Mouse (Mus musculus) lung, adult 2 months (tissue): ENCODE results near the gene Olfr1358. TPM values are rescaled to one million over a fixed set of nuclear protein-coding genes. Genes with fewer than 3 reads are reported as not detected.
A peak's percentile ranks its signal among the peaks of the same experiment; 100 is the strongest.
"Not testable (repeated sequence)": the region's sequence is repeated elsewhere in the genome, so short reads cannot be mapped to it uniquely, and the experiment has no call there.

Source experiments
- DNase-seq: peaks from one replicate; pipeline ENCODE4 v3.0.0; 2022
- H3K4me1 ChIP-seq: fragments of 200-500 bp; 2 replicates; pipeline ENCODE4 v1.6.1; 2011; ENCODE audit warnings: low read length; ENCODE audit not compliant: control insufficient read depth, insufficient read depth
- H3K4me3 ChIP-seq: fragments of 200-500 bp; replicated peaks from 2 replicates; pipeline ENCODE3; 2011; ENCODE audit warnings: low read depth, mild to moderate bottlenecking, control low read depth, low read length; ENCODE audit errors: extremely low read depth
- CTCF ChIP-seq: fragments of 200-500 bp; IDR thresholded peaks from 2 replicates; pipeline ENCODE4 v1.5.1; 2011; ENCODE audit warnings: mild to moderate bottlenecking, low read length, control low read depth; ENCODE audit not compliant: insufficient read depth
- POLR2A ChIP-seq: fragments of 200-500 bp; IDR thresholded peaks from 2 replicates; pipeline ENCODE4 v1.6.1; 2011; ENCODE audit warnings: low read depth, mild to moderate bottlenecking, control low read depth, low read length, borderline replicate concordance; ENCODE audit errors: extremely low read depth
- WGBS: fragments of 180-500 bp; shearing (Covaris S2); methylation state at CpG from one replicate; pipeline ENCODE4 v1.1.7; 2018; 5-methylcytosine and 5-hydroxymethylcytosine counted together
- polyA plus RNA-seq: library from polyadenylated mRNA; depleted of rRNA; stranded (reverse); fragments of >200 nt; gene quantifications from 2 replicates; pipeline ENCODE4 v1.2.3, GENCODE M21; 2012

Olfr1358 gene
- polyA plus RNA-seq, 1 experiment: not detected

DNA sequence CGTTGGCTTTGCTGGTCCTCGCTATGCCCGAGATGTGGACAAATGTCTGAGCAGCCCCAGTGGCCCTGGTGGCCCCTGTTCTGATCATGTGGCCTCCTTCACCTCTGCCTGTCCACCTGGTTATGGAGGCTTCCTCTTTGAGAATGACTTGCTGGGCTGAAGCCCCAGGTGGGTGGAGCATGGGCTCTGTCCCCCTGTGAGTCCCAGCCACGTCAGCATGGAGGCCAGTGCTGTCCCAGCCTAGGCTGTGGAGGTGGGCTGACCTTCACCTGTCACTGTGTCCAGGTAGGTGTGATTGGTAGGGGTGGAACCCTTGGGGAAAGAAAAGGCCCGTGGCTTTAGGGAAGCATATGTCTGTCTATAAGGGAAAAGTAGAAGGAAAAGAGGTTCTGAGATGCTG is 30.4 kb upstream of the Olfr1358 start:
- no peak overlapping the region for H3K4me3 ChIP-seq
- TF ChIP-seq CTCF (no peak), POLR2A (no peak)
- no peaks in the 10 kb centered on the region for H3K4me1 ChIP-seq
- no peak for DNase-seq
- WGBS: 61% methylated on average over 5 of the region's 5 CpGs

DNA sequence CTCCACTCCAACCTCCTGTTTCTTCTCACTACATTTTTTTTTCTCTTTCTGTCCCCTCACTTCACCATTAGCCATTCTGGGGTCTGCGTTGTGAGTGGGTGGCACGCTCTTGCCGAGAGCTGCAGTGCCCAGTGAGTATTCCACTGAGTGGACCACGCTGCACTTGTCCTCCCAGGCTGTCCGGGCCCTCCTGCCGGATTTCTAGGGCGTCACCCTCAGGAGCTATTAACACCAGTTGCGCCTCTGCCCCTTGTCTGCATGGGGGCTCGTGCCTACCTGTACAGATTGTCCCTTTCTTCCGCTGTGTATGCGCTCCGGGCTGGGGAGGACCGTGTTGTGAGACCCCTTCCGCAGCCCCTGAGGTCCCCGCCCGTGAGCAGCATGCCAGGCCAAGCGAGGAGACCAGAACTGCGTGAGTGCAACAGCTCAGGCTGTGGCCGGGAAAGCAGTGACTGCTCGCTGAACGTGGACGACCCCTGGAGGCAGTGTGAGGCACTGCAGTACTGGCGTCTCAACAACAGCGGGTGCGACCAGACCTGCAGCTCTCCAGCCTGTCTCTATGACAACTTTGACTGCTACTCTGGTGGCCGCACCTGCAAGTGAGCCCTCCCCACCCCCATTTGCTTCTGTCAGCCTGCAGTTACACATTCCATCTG is 29.7 kb upstream of the Olfr1358 start:
- TF ChIP-seq CTCF (peak; percentile 93), POLR2A (no peak)
- 16% methylated on average over 26 of the region's 26 CpGs for WGBS
- H3K4me3 ChIP-seq: peak overlapping the region; percentile 42

DNA sequence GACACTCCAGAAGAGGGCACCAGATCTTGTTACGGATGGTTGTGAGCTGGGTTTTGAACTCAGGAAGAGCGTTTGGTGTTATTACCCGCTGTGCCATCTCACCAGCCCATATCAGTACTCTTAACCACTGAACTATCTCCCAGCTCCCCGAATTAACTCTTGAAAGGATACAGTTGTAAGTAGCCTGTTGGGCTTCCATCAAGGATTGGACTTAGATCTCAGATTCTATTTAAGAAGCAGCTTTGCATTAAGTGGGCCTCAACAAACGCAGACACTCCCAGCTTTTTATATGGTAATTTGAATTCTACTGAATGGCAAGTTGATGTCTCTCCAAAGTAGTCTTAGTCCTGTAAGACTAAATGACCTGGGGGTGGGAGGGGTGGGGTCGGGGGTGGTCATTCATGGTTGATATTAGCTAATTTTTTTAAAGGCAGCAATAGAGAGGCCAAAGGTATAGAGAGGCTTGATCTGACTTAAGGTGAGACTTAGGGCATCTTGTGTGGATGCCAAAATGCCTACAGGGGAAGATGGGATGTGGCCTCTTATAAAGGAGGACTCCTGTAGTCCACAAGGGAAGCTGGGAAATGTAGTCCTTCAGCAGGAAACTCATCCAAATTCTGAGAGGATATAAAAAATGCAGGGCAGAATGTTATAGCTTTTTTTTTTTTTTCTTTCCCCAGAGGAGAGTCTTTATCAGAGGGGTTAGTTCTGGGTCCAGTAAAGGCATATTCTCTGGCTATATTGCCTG is 14.1 kb upstream of the Olfr1358 start:
- no peaks in the 10 kb centered on the region for H3K4me1 ChIP-seq
- no peak for DNase-seq
- TF ChIP-seq POLR2A (no peak), CTCF (no peak)
- H3K4me3 ChIP-seq: no peak overlapping the region
- whole genome bisulfite sequencing: 76% methylated on average over 6 of the region's 6 CpGs

More for the DNA sequence above, 29.7 kb upstream of the Olfr1358 start:
- no peaks in the 10 kb centered on the region for H3K4me1 ChIP-seq
- DNase-seq: peak; percentile 80

DNA sequence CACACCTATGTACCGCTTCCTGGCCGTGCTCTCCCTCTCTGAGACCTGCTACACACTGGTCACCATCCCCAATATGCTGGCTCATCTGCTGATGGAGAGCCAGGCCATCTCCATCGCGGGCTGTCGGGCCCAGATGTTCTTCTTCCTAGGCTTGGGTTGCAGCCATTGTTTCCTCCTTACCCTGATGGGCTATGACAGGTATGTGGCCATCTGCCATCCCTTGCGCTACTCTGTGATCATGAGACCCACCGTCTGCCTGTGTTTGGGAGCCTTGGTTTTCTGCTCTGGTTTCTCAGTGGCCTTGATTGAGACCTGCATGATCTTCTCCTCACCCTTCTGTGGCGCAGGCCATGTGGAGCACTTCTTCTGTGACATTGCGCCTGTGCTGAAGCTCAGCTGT is 2.6 kb downstream of the Olfr1358 start:
- Histone ChIP-seq H3K4me1 (no peaks in the 10 kb centered on the region), H3K4me3 (no peak overlapping the region)
- no peak for TF ChIP-seq POLR2A
- no peak for TF ChIP-seq CTCF
- WGBS: 76% methylated on average over 9 of the region's 9 CpGs
- no peak for DNase-seq

DNA sequence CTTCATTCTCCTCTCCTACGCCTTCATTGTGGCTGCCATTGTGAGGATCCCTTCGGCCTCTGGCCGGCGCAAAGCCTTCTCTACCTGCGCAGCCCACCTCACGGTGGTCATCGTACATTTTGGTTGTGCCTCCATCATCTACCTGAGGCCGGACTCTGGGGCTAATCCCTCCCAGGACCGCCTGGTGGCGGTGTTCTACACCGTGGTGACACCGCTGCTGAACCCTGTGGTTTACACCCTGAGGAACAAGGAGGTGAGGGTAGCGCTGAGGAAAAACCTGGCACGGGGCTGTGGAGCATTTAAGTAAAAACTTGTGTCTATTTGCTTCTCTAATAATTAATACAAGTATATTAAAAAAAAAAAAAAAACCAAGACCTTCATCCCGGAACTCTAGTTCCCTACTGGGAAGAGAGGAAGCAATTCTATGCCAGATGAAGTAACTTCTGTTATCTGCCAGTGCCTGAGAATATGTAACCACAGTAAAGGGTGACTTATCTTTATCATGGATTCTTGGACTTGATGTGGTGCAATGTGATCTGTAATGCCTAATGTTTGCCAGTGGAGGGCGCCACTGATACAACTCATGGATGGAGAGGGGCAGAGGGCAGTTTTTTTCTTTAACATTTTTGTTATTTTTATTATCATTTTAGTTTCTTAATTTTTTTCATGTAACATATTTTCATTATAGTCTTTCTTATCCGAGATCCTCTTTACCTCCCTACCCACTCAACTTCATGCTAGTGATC is 3.2 kb downstream of the Olfr1358 start:
- DNase-seq: no peak
- H3K4me1 ChIP-seq: no peaks in the 10 kb centered on the region
- 52% methylated on average over 17 of the region's 17 CpGs for WGBS
- no peak overlapping the region for H3K4me3 ChIP-seq
- TF ChIP-seq POLR2A: no peak
- peak; percentile 26; the same call in 1 of the 2 replicates for TF ChIP-seq CTCF

DNA sequence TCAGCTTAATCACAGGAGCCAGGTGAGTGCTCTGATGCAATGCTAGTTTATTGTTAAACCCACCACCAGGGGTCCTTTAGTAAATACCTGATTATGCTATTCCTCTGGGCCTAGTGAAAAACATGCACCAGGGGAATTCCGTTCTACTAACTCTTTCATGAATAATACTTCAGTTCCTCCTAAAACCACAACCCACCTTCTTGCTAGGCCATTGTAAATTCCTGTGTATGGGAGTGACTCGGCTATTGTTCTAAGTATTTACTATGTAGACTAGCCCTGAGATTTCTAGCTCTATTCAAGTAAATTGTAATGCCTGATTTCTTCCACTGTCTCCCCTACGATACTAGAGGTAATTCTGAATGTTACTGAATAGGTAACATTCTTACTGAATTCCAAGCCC is 7.8 kb downstream of the Olfr1358 start:
- H3K4me3 ChIP-seq, DNase-seq, H3K4me1 ChIP-seq: not testable (repeated sequence)
- 54% methylated on average over 3 of the region's 3 CpGs for WGBS

DNA sequence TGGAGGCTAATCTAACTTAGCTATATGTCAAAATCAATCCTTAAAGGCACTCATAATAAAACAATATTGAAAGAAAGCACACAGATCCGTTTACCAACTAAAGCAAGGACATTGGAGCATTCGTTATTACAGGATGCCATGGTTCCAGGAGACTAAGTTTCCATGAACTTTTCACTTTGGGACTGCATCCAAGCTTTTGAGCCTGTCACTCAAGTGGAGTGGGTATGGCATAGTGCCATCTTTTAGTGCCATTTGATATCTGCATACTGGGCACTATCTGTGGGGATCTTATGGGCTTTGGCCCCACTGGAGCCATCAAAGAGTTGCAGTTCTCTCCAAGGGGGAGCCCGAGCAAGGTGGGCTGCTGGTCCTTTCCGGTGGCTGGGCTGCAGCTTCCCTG is 8.3 kb downstream of the Olfr1358 start:
- no peak overlapping the region for H3K4me3 ChIP-seq
- 58% methylated on average over 4 of the region's 4 CpGs for WGBS
- no peak for TF ChIP-seq CTCF
- no peak for TF ChIP-seq POLR2A
- no peaks in the 10 kb centered on the region for H3K4me1 ChIP-seq
- DNase-seq: no peak

DNA sequence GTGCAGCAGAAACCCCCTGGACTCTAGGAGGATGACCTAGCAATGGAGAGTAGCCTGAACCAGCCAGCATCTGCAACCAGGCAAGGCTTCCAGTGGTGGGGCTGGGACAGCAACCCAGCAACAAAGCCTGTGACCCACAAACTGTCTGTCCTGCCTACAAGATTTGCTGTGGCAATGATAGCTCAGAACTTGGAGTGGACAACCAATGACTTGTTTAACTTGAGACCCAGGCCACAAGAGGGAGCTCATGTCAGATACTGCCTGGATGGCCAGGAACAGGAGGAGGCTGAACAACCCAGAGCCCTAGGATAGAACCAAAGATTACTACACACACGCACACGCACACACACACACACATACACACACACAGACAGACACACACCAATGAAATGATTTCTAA is 23.7 kb downstream of the Olfr1358 start:
- no peaks in the 10 kb centered on the region for H3K4me1 ChIP-seq
- TF ChIP-seq CTCF (peak; percentile 52), POLR2A (no peak)
- no peak overlapping the region for H3K4me3 ChIP-seq
- 50% methylated on average over 2 of the region's 2 CpGs for WGBS
- DNase-seq: no peak

DNA sequence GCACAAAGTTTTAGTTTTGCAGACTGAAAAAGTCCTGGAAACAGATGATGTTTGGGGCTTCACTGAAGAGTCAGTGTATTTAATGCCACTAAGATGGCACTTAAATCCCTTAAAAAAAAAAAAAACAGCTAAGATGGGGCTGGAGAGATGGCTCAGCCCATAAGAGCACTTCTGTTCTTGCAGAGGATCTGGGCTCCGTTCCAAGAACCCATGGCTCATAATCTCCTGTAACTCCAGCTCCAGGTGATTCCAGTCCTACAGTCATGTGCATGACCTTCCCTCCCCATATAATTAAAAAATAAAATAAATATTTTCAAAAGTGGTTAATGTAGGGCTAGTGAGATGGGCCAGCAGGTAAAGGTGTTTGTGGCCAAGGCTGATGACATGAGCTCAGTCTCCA is 47.8 kb downstream of the Olfr1358 start:
- WGBS: 64% methylated on average over 1 of the region's 1 CpGs
- no peaks in the 10 kb centered on the region for H3K4me1 ChIP-seq
- TF ChIP-seq POLR2A: no peak
- TF ChIP-seq CTCF: no peak
- H3K4me3 ChIP-seq: no peak overlapping the region
- no peak for DNase-seq
